Mouse (Mus musculus): ENCODE results near the gene Pde7b. TPM values are rescaled to one million over a fixed set of nuclear protein-coding genes. Genes with fewer than 3 reads are reported as not detected.

Gene Pde7b
- polyA plus RNA-seq, 2 experiments: 0.22 to 0.39 TPM

GRCm38 (mm10) chr10:20503265-20504025 lies 221.4 kb downstream of the Pde7b start:
- ATAC-seq (ENCODE audit: insufficient read depth): no peak
- Histone ChIP-seq H3K27me3 (ENCODE audit: control insufficient read depth, insufficient read depth, low read length) (no peaks in the 10 kb centered on the region), H3K4me3 (ENCODE audit: insufficient read depth in 1 of 2, low read depth in 2 of 2, low read length in 2 of 2) (no peak overlapping the region), H3K36me3 (replicated peaks; ENCODE audit: control insufficient read depth, insufficient read depth, low read depth) (no peaks in the 10 kb centered on the region), H3K9ac (replicated peaks) (no peak overlapping the region), H3K9me3 (ENCODE audit: control insufficient read depth, low read length) (no peaks in the 10 kb centered on the region), H3K4me1 (replicated peaks; ENCODE audit: control insufficient read depth in 2 of 2, insufficient read depth in 2 of 2, low read length in 1 of 2) (no peaks in the 10 kb centered on the region; a peak in 1 of 4 replicates), H3K4me2 (ENCODE audit: low read depth) (no peak overlapping the region), H3K27ac (no peak overlapping the region)
- DNase-seq (ENCODE audit: low read depth in 3 of 3, low spot score in 3 of 3): no peak
- 69% methylated on average over 17 of the region's 17 CpGs for WGBS (ENCODE audit: insufficient replicate concordance)
- TF ChIP-seq CTCF (IDR thresholded peaks at IDR 0.05; ENCODE audit: low read depth) (peak; percentile 27; the same call in 1 of the 2 replicates), EP300 (IDR thresholded peaks at IDR 0.05; ENCODE audit: low read depth) (no peak)

- no peaks in the 10 kb centered on the region for H3K27me3 ChIP-seq (ENCODE audit: control insufficient read depth, insufficient read depth, low read length)
- H3K36me3 ChIP-seq (replicated peaks; ENCODE audit: control insufficient read depth, insufficient read depth, low read depth): no peaks in the 10 kb centered on the region
- no peak overlapping the region for H3K27ac ChIP-seq
- no peak overlapping the region for H3K4me2 ChIP-seq (ENCODE audit: low read depth)
- H3K4me1 ChIP-seq (replicated peaks; ENCODE audit: control insufficient read depth in 2 of 2, insufficient read depth in 2 of 2, low read length in 1 of 2): no peaks in the 10 kb centered on the region; a peak in 1 of 4 replicates
- WGBS (ENCODE audit: insufficient replicate concordance): 51% methylated on average over 6 of the region's 6 CpGs
- no peak overlapping the region for H3K9ac ChIP-seq (replicated peaks)
- no peak overlapping the region for H3K4me3 ChIP-seq (ENCODE audit: insufficient read depth in 1 of 2, low read depth in 2 of 2, low read length in 2 of 2)
- no peaks in the 10 kb centered on the region for H3K9me3 ChIP-seq (ENCODE audit: control insufficient read depth, low read length)
- DNase-seq (ENCODE audit: low read depth in 3 of 3, low spot score in 3 of 3) (no peak), ATAC-seq (ENCODE audit: insufficient read depth) (no peak)
- no peak for TF ChIP-seq CTCF (IDR thresholded peaks at IDR 0.05; ENCODE audit: low read depth)
- no peak for TF ChIP-seq EP300 (IDR thresholded peaks at IDR 0.05; ENCODE audit: low read depth)
These were observed 223.7 kb downstream of the Pde7b start for GRCm38 (mm10) chr10:20501221-20501620.

DNA sequence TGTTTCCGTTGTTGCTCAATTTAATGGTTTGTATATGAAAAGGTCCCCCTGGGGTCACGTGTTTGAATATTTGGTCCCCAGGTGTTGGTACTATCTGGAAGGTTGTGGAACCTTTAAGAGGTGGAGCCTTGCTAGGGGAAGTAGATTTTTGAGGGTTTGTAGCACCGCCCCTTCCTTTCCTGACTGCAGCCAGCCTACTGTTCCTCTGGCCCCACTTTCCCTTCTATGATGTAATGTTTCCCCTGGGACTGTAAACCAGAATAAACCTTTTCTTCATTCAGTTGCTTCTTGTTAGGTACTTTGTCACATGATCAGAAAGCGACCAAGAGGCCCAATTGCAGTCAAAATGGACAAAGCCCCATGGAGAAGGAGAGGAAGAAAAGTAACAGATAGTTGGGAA lies 229.8 kb downstream of the Pde7b start:
- no peak for TF ChIP-seq CTCF (IDR thresholded peaks at IDR 0.05; ENCODE audit: low read depth)
- TF ChIP-seq EP300 (IDR thresholded peaks at IDR 0.05; ENCODE audit: low read depth): no peak
- Histone ChIP-seq H3K4me2 (ENCODE audit: low read depth) (no peak overlapping the region), H3K27me3 (ENCODE audit: control insufficient read depth, insufficient read depth, low read length) (no peaks in the 10 kb centered on the region), H3K4me1 (replicated peaks; ENCODE audit: control insufficient read depth in 2 of 2, insufficient read depth in 2 of 2, low read length in 1 of 2) (no peaks in the 10 kb centered on the region), H3K9ac (replicated peaks) (no peak overlapping the region), H3K27ac (no peak overlapping the region), H3K36me3 (replicated peaks; ENCODE audit: control insufficient read depth, insufficient read depth, low read depth) (no peaks in the 10 kb centered on the region), H3K4me3 (ENCODE audit: insufficient read depth in 1 of 2, low read depth in 2 of 2, low read length in 2 of 2) (no peak overlapping the region), H3K9me3 (ENCODE audit: control insufficient read depth, low read length) (no peaks in the 10 kb centered on the region)
- no peak for DNase-seq (ENCODE audit: low read depth in 3 of 3, low spot score in 3 of 3)
- no peak for ATAC-seq (ENCODE audit: insufficient read depth)
- 64% methylated on average over 4 of the region's 4 CpGs for WGBS (ENCODE audit: insufficient replicate concordance)

DNA sequence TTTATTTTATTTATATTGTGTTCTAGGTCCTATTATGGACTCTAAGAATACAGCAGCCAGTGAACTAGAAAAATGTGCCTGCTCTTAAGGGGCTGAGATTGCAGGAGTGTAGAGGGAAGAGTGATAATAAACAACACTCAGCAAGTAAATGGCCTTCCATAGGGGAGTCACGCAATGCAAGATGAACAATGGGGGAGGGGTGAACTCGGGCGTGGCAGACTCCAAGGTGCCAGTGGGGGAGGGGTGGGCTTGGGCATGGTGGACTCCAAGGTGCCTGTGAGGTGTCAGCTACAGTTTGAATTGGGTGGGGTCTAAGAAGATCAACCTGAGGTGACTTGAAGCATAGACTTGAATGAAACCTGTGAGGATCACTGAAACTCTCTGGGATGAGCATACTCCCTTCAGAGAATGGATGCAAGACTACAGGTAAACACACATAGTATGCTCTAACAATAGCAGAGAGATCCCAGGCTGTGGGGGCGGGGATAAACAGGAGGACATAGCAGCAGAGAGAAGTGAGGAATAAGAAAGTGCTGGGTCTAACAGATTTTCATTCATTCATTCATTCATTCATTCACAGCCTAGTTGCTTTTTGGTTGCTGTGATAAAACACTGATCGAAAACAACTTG lies 230.9 kb downstream of the Pde7b start:
- Histone ChIP-seq H3K9me3 (ENCODE audit: control insufficient read depth, low read length) (no peaks in the 10 kb centered on the region), H3K4me3 (ENCODE audit: insufficient read depth in 1 of 2, low read depth in 2 of 2, low read length in 2 of 2) (no peak overlapping the region), H3K9ac (replicated peaks) (no peak overlapping the region), H3K27ac (no peak overlapping the region), H3K4me1 (replicated peaks; ENCODE audit: control insufficient read depth in 2 of 2, insufficient read depth in 2 of 2, low read length in 1 of 2) (no peaks in the 10 kb centered on the region), H3K36me3 (replicated peaks; ENCODE audit: control insufficient read depth, insufficient read depth, low read depth) (no peaks in the 10 kb centered on the region), H3K27me3 (ENCODE audit: control insufficient read depth, insufficient read depth, low read length) (no peaks in the 10 kb centered on the region), H3K4me2 (ENCODE audit: low read depth) (no peak overlapping the region)
- DNase-seq (ENCODE audit: low read depth in 3 of 3, low spot score in 3 of 3) (no peak), ATAC-seq (ENCODE audit: insufficient read depth) (no peak)
- 52% methylated on average over 5 of the region's 5 CpGs for WGBS (ENCODE audit: insufficient replicate concordance)
- TF ChIP-seq CTCF (IDR thresholded peaks at IDR 0.05; ENCODE audit: low read depth) (no peak), EP300 (IDR thresholded peaks at IDR 0.05; ENCODE audit: low read depth) (no peak)

GRCm38 (mm10) chr10:20492216-20492964 lies 232.5 kb downstream of the Pde7b start:
- DNase-seq (ENCODE audit: low read depth in 3 of 3, low spot score in 3 of 3): no peak
- no peak overlapping the region for H3K9ac ChIP-seq (replicated peaks)
- H3K27ac ChIP-seq: no peak overlapping the region
- H3K4me2 ChIP-seq (ENCODE audit: low read depth): no peak overlapping the region
- ATAC-seq (ENCODE audit: insufficient read depth): no peak
- 62% methylated on average over 11 of the region's 11 CpGs for WGBS (ENCODE audit: insufficient replicate concordance)
- no peaks in the 10 kb centered on the region for H3K36me3 ChIP-seq (replicated peaks; ENCODE audit: control insufficient read depth, insufficient read depth, low read depth)
- H3K9me3 ChIP-seq (ENCODE audit: control insufficient read depth, low read length): no peaks in the 10 kb centered on the region
- no peaks in the 10 kb centered on the region for H3K4me1 ChIP-seq (replicated peaks; ENCODE audit: control insufficient read depth in 2 of 2, insufficient read depth in 2 of 2, low read length in 1 of 2)
- H3K4me3 ChIP-seq (ENCODE audit: insufficient read depth in 1 of 2, low read depth in 2 of 2, low read length in 2 of 2): no peak overlapping the region
- H3K27me3 ChIP-seq (ENCODE audit: control insufficient read depth, insufficient read depth, low read length): no peaks in the 10 kb centered on the region
- TF ChIP-seq EP300 (IDR thresholded peaks at IDR 0.05; ENCODE audit: low read depth) (no peak), CTCF (IDR thresholded peaks at IDR 0.05; ENCODE audit: low read depth) (no peak)
